Mouse (Mus musculus): ENCODE measurements around the gene Krt7. TPM values are rescaled to one million over a fixed set of nuclear protein-coding genes. Genes with fewer than 3 reads are reported as not detected.

The Krt7 gene
- polyA plus RNA-seq (2017; shearing (Covaris generic)) = not detected

DNA sequence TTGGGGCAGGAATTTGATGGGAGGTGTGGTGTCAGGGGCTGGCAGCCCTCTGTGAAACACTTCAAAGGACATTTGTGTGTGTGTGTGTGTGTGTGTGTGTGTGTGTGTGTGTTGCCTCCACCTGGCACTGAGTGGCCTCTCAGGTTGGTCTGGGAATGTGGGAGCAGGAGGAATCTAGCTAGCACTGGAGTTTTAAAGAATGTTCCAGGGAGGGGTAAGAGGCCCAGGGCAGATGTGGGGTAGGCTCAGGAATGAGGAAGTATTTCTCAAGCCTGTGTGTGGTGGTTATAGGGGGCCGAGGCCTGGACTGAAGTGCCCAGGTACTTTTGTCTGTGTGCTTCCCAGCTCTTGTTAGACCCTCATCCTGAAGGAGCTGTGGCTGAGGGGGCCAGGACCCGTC lies at the start of gene Krt7:
TSS of gene Krt7 (plus strand) at position 269 of the 400 bp plus-strand sequence.

DNA sequence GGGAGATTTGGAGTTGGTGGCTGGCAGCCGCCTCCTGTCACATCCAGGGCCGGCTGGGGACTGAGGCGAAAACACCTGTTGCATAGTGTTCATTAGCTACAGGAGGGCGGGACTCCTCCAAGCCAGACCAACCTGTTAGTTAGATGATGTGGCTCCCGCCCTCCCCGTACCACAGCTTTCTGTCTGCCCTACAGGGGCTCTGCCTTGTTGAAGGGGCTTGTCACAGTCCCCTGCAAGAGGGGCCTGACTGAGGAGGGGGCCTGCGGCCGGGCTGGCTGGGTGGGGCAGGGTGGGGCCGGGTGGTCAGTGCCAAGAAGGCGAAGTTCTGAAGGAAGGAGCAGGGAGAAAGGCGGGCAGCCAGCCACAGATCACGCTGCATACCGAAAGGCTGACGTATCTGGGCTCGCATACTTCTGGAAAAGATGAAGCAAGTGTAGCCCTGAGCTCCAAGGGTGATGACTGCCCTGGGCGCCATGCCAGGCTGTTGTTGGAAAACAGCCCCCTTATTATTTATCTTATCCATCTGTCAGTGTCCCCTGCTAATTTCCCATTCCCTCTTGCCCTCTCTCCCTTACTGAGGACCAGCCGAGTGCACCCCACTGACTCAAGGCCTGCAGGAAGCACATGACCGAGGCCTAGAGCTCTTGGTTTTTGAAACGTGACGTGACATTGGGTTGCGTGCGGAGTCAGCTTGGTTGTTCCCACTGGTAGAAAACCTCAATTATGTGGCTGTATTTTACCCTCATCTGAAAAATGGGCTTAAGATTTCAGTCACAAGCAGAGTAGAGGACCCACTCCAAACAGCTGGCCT lies 40.5 kb upstream of the Krt7 start, which contains the start of gene Krt80:
TSS of gene Krt80 (minus strand) at position 62 of the 811 bp plus-strand sequence.

DNA sequence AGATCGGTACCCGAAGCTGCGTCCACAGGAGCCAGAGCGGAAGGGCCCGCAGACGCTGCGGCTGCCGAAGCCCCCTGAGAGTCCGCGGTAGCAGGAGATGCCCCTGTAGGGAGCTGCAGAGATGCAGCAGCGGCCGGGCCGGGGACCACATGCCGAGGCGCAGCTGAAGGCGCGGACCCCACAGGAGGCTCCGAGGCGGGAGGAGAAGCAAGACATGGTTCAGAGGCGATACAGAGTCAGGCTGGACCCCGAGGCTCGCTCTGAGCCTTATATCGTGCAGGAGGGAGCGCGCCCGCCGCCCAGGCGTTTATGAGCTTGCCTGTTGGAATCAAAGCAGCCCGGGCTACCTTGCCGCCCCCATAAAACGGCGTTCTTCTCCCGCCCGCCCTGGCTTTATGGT lies 27.7 kb downstream of the Krt7 start, which contains the start of gene Krt87:
TSS of gene Krt87 (minus strand) at position 250 of the 400 bp plus-strand sequence.

DNA sequence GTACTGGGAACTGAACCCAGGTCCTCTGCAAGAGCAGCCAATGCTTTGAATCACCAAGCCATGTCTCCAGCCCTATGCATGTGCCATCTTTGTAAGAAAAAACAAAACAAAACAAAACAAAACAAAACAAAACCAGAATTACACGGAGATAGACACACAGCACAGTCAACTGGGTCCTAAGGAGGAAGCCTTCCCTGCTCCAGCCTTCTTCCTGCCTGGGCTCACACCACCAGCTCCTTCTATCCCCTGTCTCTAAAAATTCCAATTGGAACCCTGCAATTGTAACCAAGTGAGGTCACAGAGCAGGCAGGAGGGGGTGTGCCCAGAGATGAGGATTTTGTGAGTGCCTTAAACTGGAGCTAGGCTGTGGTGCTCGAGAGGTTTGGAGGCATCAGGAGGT lies 36.6 kb downstream of the Krt7 start, which contains the start of gene Krt88:
TSS of gene Krt88 (plus strand) at position 301 of the 400 bp plus-strand sequence.

DNA sequence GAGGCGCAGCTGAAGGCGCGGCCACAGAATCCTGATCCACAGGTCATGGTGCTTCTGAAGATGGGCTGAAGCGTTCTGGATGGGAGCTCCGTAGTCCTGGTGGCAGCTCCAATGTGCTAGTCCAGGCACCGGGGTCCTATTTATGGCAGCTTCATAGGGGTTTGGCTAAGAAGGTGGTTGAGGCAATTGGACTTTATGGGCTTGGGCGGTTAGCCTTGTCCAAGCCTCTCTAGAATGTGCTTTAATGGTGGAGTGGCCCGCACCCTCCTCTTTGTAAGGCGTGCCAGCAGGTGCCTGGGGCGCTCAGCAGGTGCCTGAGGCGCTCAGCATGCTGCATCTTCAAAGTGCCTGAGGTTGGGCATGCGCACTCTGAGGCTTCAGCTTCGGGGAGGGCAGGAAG lies 52.8 kb downstream of the Krt7 start, which contains the start of gene Krt81:
TSS of gene Krt81 (minus strand) at position 101 of the 400 bp plus-strand sequence.

DNA sequence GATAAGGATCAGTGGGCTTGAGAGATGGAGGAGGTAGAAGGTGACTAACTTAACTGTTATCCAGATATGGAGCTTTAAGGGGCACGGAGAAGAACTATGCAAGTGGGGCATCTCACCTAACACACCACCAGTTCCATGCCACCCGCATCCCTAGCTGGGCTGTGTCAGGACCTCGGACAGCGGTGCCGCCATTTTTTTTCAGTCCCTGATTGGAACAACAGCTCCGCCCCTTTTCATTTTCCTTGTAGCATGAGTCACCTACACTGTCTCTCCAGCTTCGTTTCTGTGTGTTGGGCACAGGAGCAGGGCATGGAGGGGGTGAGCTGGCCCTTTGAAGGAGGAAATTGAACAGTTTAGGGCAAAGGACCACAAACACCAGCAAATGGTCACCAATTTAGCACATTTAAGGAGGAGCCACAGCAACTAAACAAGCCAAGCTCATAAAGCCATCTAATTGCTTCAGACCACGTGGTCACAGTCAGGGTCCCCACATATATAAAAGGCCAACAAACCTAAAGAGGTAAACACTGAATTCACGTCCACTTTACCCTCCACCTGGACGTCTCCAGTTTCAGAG lies 62.2 kb downstream of the Krt7 start, which contains the start of gene Krt86:
TSS of gene Krt86 (plus strand) at position 527 of the 577 bp plus-strand sequence.

Other genes with a start within 250 kb of the Krt7 start
- gene Acvr1b, start 237.0 kb upstream of the Krt7 start, polyA plus RNA-seq (2017; shearing (Covaris generic)) = 1.9 TPM
- gene Grasp, start 186.9 kb upstream of the Krt7 start, polyA plus RNA-seq (2017; shearing (Covaris generic)) = not detected
- gene Nr4a1, start 156.8 kb upstream of the Krt7 start, polyA plus RNA-seq (2017; shearing (Covaris generic)) = 133 TPM
- 73.2 TPM for gene Atg101, start 126.8 kb upstream of the Krt7 start, polyA plus RNA-seq (2017; shearing (Covaris generic))
- 0.24 TPM for gene 6030408B16Rik, start 117.8 kb upstream of the Krt7 start, polyA plus RNA-seq (2017; shearing (Covaris generic))
- gene Krt80, start 40.9 kb upstream of the Krt7 start, polyA plus RNA-seq (2017; shearing (Covaris generic)) = 0.10 TPM
- gene Krt87, start 27.8 kb downstream of the Krt7 start, polyA plus RNA-seq (2017; shearing (Covaris generic)) = 0.44 TPM
- gene Krt88, start 36.7 kb downstream of the Krt7 start, polyA plus RNA-seq (2017; shearing (Covaris generic)) = not detected
- not detected for gene Krt81, start 52.7 kb downstream of the Krt7 start, polyA plus RNA-seq (2017; shearing (Covaris generic))
- not detected for gene Krt86, start 62.4 kb downstream of the Krt7 start, polyA plus RNA-seq (2017; shearing (Covaris generic))
- 5.7 TPM for gene Krt83, start 80.5 kb downstream of the Krt7 start, polyA plus RNA-seq (2017; shearing (Covaris generic))
- not detected for gene Gm49425, start 106.2 kb downstream of the Krt7 start, polyA plus RNA-seq (2017; shearing (Covaris generic))
- gene Krt84, start 121.8 kb downstream of the Krt7 start, polyA plus RNA-seq (2017; shearing (Covaris generic)) = not detected
- gene Krt82, start 139.6 kb downstream of the Krt7 start, polyA plus RNA-seq (2017; shearing (Covaris generic)) = not detected
- gene Krt90, start 151.9 kb downstream of the Krt7 start, polyA plus RNA-seq (2017; shearing (Covaris generic)) = not detected
- not detected for gene Krt75, start 162.9 kb downstream of the Krt7 start, polyA plus RNA-seq (2017; shearing (Covaris generic))
- not detected for gene Gm5414, start 217.1 kb downstream of the Krt7 start, polyA plus RNA-seq (2017; shearing (Covaris generic))
- gene Gm5478, start 236.3 kb downstream of the Krt7 start, polyA plus RNA-seq (2017; shearing (Covaris generic)) = not detected

All from activated CD4-positive, CD25-positive, alpha-beta regulatory T cell, adult 9 weeks (primary cell).